Mouse (Mus musculus) liver, embryonic 12.5 days (tissue): ENCODE measurements around the gene Haus6. TPM values are rescaled to one million over a fixed set of nuclear protein-coding genes. Genes with fewer than 3 reads are reported as not detected.
A peak's percentile ranks its signal among the peaks of the same experiment; 100 is the strongest.
"Not testable (repeated sequence)": the region's sequence is repeated elsewhere in the genome, so short reads cannot be mapped to it uniquely, and the experiment has no call there.

ENCODE experiments used
- ATAC-seq: fragments of 200-750 bp; cut with Nextera tagmentation; 2 replicates; pipeline ENCODE4 v1.8.0; 2017; ENCODE audit warnings: moderate number of reproducible peaks, mild to moderate bottlenecking, moderate library complexity
- H3K27ac ChIP-seq: fragments of 300-500 bp; sonication (generic); 2 replicates; pipeline ENCODE4 v1.5.1; 2016; ENCODE audit warnings: mild to moderate bottlenecking
- H3K27me3 ChIP-seq: fragments of 300-500 bp; sonication (generic); replicated peaks from 2 replicates; pipeline ENCODE4 v1.6.1; 2016; ENCODE audit warnings: mild to moderate bottlenecking, moderate library complexity
- H3K36me3 ChIP-seq: fragments of 300-500 bp; sonication (generic); 2 replicates; pipeline ENCODE4 v1.6.1; 2016; ENCODE audit warnings: mild to moderate bottlenecking, moderate library complexity
- H3K4me1 ChIP-seq: fragments of 300-500 bp; sonication (generic); 2 replicates; pipeline ENCODE4 v1.6.1; 2016
- H3K4me2 ChIP-seq: fragments of 300-500 bp; sonication (generic); 2 replicates; pipeline ENCODE4 v1.6.1; 2016; ENCODE audit warnings: mild to moderate bottlenecking, moderate library complexity
- H3K4me3 ChIP-seq: fragments of 300-500 bp; sonication (generic); 2 replicates; pipeline ENCODE4 v1.5.1; 2016; ENCODE audit warnings: mild to moderate bottlenecking, moderate library complexity
- H3K9ac ChIP-seq: fragments of 300-500 bp; sonication (generic); 2 replicates; pipeline ENCODE4 v1.6.1; 2016; ENCODE audit warnings: mild to moderate bottlenecking, moderate library complexity
- H3K9me3 ChIP-seq: fragments of 300-500 bp; sonication (generic); replicated peaks from 2 replicates; pipeline ENCODE4 v1.6.1; 2016; ENCODE audit warnings: mild to moderate bottlenecking, moderate library complexity
- WGBS: fragments of 180-500 bp; shearing (Covaris S2); methylation state at CpG from one replicate; pipeline ENCODE4 v1.1.7; 2016; ENCODE audit not compliant: insufficient replicate concordance; 5-methylcytosine and 5-hydroxymethylcytosine counted together
- polyA plus RNA-seq: library from polyadenylated mRNA; unstranded; fragments of >200 nt; fragmentation: Nextera tagmentation; extraction: Ambion mirVana; gene quantifications from 2 replicates; pipeline ENCODE4 v1.2.1, GENCODE M21; 2016

The Haus6 gene
- polyA plus RNA-seq, 1 experiment from 2014 or later, result 20.4 TPM

GRCm38 (mm10) chr4:86622532-86622931 is 10.7 kb upstream of the Haus6 start:
- not testable (repeated sequence) for H3K4me2 ChIP-seq, ATAC-seq
- 80% methylated on average over 1 of the region's 1 CpGs for WGBS

DNA sequence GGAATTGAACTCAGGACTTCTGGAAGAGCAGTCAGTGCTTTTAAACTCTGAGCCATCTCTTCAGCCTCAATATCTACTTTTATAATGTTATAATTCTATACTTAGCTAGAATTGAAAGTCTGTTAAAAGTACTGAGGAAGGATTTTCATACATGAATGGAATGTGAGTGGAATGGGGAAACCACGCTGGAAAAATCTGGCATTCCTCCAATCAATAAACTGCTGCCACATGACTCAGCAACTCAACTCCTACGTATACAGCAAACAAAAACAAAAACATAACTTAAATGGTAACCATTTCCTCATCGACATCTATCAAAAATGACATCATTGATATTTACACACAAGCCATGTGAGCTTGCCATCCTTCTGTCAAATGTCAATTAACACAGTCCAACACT is 10.3 kb upstream of the Haus6 start:
- Histone ChIP-seq H3K4me2 (no peak overlapping the region), H3K4me1 (peaks cover 3% of the 10 kb centered on the region; the same call in 1 of the 2 replicates), H3K27ac (no peak overlapping the region), H3K27me3 (no peaks in the 10 kb centered on the region), H3K9ac (no peak overlapping the region), H3K9me3 (no peaks in the 10 kb centered on the region), H3K4me3 (no peak overlapping the region), H3K36me3 (no peaks in the 10 kb centered on the region)
- WGBS, result 54% methylated on average over 3 of the region's 3 CpGs
- no peak for ATAC-seq

More at GRCm38 (mm10) chr4:86622532-86622931, 10.7 kb upstream of the Haus6 start:
- not testable (repeated sequence) for H3K4me3 ChIP-seq, H3K9ac ChIP-seq, H3K9me3 ChIP-seq, H3K27me3 ChIP-seq, H3K4me1 ChIP-seq, H3K27ac ChIP-seq, H3K36me3 ChIP-seq

DNA sequence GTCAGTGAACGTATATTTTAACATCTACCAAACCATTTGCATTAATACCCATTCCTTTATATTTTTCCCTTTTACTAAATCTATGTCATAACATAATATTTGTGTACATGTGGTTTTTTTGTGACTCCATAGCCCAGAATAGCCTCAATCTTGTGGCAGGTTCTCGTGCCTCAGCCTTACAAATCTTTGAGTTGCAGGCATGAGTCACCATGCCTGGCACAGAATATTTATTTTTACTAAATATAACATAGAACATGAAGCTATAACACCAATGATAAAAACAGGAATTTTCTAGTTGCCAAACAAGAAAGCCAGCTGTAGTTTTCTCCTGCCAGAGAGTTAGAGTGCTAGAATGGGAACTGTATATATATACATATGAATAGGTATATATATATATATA is 8.7 kb upstream of the Haus6 start:
- 49% methylated on average over 2 of the region's 2 CpGs for WGBS
- H3K36me3 ChIP-seq, result no peaks in the 10 kb centered on the region
- no peak overlapping the region for H3K27ac ChIP-seq
- no peaks in the 10 kb centered on the region for H3K27me3 ChIP-seq
- H3K4me1 ChIP-seq, result peaks cover 3% of the 10 kb centered on the region; the same call in 1 of the 2 replicates
- H3K4me3 ChIP-seq, result no peak overlapping the region
- H3K9me3 ChIP-seq, result no peaks in the 10 kb centered on the region
- H3K4me2 ChIP-seq, result no peak overlapping the region
- ATAC-seq, result no peak
- H3K9ac ChIP-seq, result no peak overlapping the region

DNA sequence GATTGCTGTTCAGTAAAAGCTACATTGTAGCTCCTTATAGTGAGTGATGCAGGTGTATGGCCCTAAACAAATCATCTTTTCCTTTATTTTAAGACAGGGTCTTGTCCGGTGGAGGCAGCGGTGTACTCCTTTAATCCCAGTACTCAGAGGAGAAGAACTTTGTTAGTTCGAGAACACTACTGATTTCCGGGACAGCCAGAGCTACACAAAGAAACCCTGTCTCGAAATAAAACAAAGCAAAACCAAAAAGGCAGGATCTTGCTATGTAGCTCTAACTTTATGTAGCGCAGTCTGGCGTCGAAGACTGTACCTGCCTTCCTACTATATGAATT is 400 bp upstream of the Haus6 start:
- H3K36me3 ChIP-seq, result peaks cover 20% of the 10 kb centered on the region
- no peaks in the 10 kb centered on the region for H3K27me3 ChIP-seq
- peaks cover 26% of the 10 kb centered on the region for H3K4me1 ChIP-seq
- no peak for ATAC-seq
- 29% methylated on average over 8 of the region's 8 CpGs for WGBS
- peak overlapping the region; percentile 69 for H3K4me2 ChIP-seq
- no peaks in the 10 kb centered on the region for H3K9me3 ChIP-seq
- H3K27ac ChIP-seq, result peak overlapping the region; percentile 75
- peak overlapping the region; percentile 56 for H3K9ac ChIP-seq
- H3K4me3 ChIP-seq, result peak overlapping the region; percentile 90

GRCm38 (mm10) chr4:86591304-86591703 is 20.6 kb downstream of the Haus6 start:
- no peak for ATAC-seq
- Histone ChIP-seq H3K36me3 (peaks cover 88% of the 10 kb centered on the region), H3K4me3 (no peak overlapping the region)

GRCm38 (mm10) chr4:86588236-86588635 is 23.6 kb downstream of the Haus6 start:
- peaks cover 93% of the 10 kb centered on the region for H3K36me3 ChIP-seq
- WGBS, result 84% methylated on average over 3 of the region's 3 CpGs

More at GRCm38 (mm10) chr4:86591304-86591703, 20.6 kb downstream of the Haus6 start:
- Histone ChIP-seq H3K27ac (no peak overlapping the region), H3K27me3 (no peaks in the 10 kb centered on the region), H3K9ac (no peak overlapping the region), H3K4me2 (no peak overlapping the region), H3K9me3 (no peaks in the 10 kb centered on the region), H3K4me1 (no peaks in the 10 kb centered on the region)
- WGBS, result 91% methylated on average over 2 of the region's 2 CpGs

GRCm38 (mm10) chr4:86580591-86580990 is 31.3 kb downstream of the Haus6 start:
- 82% methylated on average over 3 of the region's 3 CpGs for WGBS
- peaks cover 18% of the 10 kb centered on the region for H3K4me1 ChIP-seq
- no peak overlapping the region for H3K4me3 ChIP-seq
- H3K4me2 ChIP-seq, result no peak overlapping the region
- no peak overlapping the region for H3K9ac ChIP-seq
- no peaks in the 10 kb centered on the region for H3K9me3 ChIP-seq
- H3K27ac ChIP-seq, result no peak overlapping the region
- no peak for ATAC-seq
- H3K36me3 ChIP-seq, result peaks cover 65% of the 10 kb centered on the region
- H3K27me3 ChIP-seq, result no peaks in the 10 kb centered on the region

More at GRCm38 (mm10) chr4:86588236-86588635, 23.6 kb downstream of the Haus6 start:
- Histone ChIP-seq H3K4me2 (no peak overlapping the region), H3K4me1 (no peaks in the 10 kb centered on the region), H3K9me3 (no peaks in the 10 kb centered on the region), H3K4me3 (no peak overlapping the region), H3K9ac (no peak overlapping the region), H3K27me3 (no peaks in the 10 kb centered on the region), H3K27ac (no peak overlapping the region)
- ATAC-seq, result no peak

DNA sequence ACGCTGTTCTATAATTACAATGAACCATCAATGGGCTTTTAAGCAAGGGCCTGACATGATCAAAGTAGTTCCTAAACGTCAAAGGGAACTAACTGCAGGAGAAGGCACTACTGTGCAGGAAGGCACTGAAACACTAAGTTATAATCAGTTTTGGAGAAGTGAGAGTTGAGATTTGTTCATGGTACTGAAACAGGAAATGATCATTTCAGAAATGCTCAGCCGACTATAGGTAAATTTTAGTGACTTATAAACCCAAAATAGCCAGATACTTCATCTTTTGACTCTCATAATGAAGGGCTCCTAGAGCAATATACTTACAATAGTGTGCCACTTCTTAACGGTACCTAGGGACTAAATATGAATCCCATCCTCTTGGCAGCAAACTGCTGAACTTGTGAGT is 31.8 kb downstream of the Haus6 start:
- Histone ChIP-seq H3K4me1 (peaks cover 19% of the 10 kb centered on the region), H3K9ac (no peak overlapping the region), H3K36me3 (peaks cover 60% of the 10 kb centered on the region), H3K4me2 (no peak overlapping the region), H3K4me3 (no peak overlapping the region), H3K27ac (no peak overlapping the region), H3K9me3 (no peaks in the 10 kb centered on the region), H3K27me3 (no peaks in the 10 kb centered on the region)
- ATAC-seq, result no peak
- 58% methylated on average over 4 of the region's 4 CpGs for WGBS

GRCm38 (mm10) chr4:86576630-86577225 is 35.1 kb downstream of the Haus6 start:
- WGBS, result 5% methylated on average over 11 of the region's 11 CpGs
- H3K4me1 ChIP-seq, result peaks cover 26% of the 10 kb centered on the region
- peak overlapping the region; percentile 75 for H3K4me2 ChIP-seq
- no peaks in the 10 kb centered on the region for H3K27me3 ChIP-seq
- ATAC-seq, result no peak
- peak overlapping the region; percentile 90 for H3K4me3 ChIP-seq
- peak overlapping the region; percentile 98 for H3K27ac ChIP-seq
- peak overlapping the region; percentile 95 for H3K9ac ChIP-seq
- peaks cover 30% of the 10 kb centered on the region for H3K36me3 ChIP-seq
- no peaks in the 10 kb centered on the region for H3K9me3 ChIP-seq

- H3K36me3 ChIP-seq, result peaks cover 26% of the 10 kb centered on the region
- H3K27ac ChIP-seq, result peak overlapping the region; percentile 98
- no peaks in the 10 kb centered on the region for H3K9me3 ChIP-seq
- peak overlapping the region; percentile 75 for H3K4me2 ChIP-seq
- H3K27me3 ChIP-seq, result peaks cover 3% of the 10 kb centered on the region; the same call in 1 of the 2 replicates
- WGBS, result under 1% methylated on average over 20 of the region's 20 CpGs
- no peak for ATAC-seq
- peaks cover 26% of the 10 kb centered on the region for H3K4me1 ChIP-seq
- peak overlapping the region; percentile 90 for H3K4me3 ChIP-seq
- peak overlapping the region; percentile 95 for H3K9ac ChIP-seq
Measured at GRCm38 (mm10) chr4:86576120-86576541, 35.7 kb downstream of the Haus6 start.

DNA sequence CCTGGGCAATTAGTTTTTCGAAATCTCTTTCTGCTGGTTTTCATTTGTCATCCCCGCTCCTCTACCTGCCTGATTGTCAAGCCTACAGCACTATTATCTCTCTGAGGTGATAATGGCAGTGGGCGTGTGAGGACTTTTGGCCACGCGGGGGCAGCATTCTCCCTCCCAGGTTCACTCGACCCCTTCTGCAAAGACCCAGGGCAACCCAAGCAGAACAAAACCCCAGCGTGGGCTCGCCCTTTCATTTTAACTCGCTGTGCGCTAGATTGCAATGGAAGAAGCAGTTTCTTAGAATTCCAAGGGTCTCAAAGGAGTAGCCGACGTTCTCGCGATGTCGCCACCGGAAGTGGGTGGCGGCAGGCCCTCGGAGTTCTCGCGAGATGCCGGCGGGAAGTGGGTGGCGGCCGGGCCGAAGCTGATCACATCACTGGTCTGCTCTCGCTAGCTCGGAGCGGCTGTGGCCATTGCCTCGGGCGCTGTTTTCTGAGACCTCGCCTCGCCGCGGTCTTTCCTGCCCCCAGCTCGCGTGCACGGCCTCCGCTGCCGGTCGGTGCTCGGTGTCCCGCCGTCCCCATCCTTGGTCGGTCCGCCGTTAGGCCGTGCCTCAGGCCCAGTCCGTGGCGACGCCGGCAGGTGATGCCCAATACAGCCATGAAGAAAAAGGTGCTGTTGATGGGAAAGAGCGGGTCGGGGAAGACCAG is 36.4 kb downstream of the Haus6 start, which contains the start of gene Rraga:
Gene Rraga (plus strand): TSS at position 386 of the 701 bp plus-strand sequence.
- H3K9ac ChIP-seq, result peak within 1 kb of the TSS; percentile 95
- H3K36me3 ChIP-seq, result peaks cover 19% of the 10 kb centered on the region
- peak within 1 kb of the TSS; percentile 98 for H3K27ac ChIP-seq
- H3K27me3 ChIP-seq, result peaks cover 5% of the 10 kb centered on the region; the same call in 1 of the 2 replicates
- peak; percentile 95 for ATAC-seq
- peak within 1 kb of the TSS; percentile 75 for H3K4me2 ChIP-seq
- H3K4me1 ChIP-seq, result peaks cover 26% of the 10 kb centered on the region
- under 1% methylated on average over 52 of the region's 53 CpGs for WGBS
- peak within 1 kb of the TSS; percentile 90 for H3K4me3 ChIP-seq
- no peaks in the 10 kb centered on the region for H3K9me3 ChIP-seq

DNA sequence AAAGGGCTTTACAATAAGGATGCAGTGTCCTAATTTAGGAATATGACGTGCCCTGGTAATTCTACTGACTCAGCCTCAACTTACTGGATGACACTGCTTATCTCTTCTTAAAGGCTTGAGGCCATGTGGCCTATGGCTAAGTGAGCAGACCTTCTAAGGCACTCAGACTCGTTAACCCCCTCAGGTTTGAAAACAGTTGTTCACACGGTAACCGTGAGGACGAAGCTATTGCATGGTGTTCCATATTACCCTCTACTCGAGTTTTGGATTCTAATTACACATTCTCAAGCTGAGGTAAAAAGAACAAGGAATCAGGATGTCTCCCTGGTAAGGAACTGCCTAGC is 36.9 kb downstream of the Haus6 start:
- Histone ChIP-seq H3K9me3 (no peaks in the 10 kb centered on the region), H3K4me1 (peaks cover 26% of the 10 kb centered on the region), H3K4me2 (peak overlapping the region; percentile 75), H3K27ac (peak overlapping the region; percentile 98), H3K27me3 (peaks cover 5% of the 10 kb centered on the region; the same call in 1 of the 2 replicates), H3K36me3 (peaks cover 14% of the 10 kb centered on the region), H3K4me3 (peak overlapping the region; percentile 90), H3K9ac (peak overlapping the region; percentile 95)
- ATAC-seq, result peak; percentile 46
- WGBS, result 11% methylated on average over 6 of the region's 6 CpGs
